Mouse (Mus musculus) kidney, embryonic 15.5 days (tissue): Measurements from ENCODE around the gene Tmem87b. TPM values are rescaled to one million over a fixed set of nuclear protein-coding genes. Genes with fewer than 3 reads are reported as not detected.

Source experiments
- ATAC-seq: fragments of 200-750 bp; cut with Nextera tagmentation; replicated peaks from 2 replicates; pipeline ENCODE4 v1.8.0; 2017; ENCODE audit warnings: moderate TSS enrichment; ENCODE audit not compliant: low FRiP score
- H3K27ac ChIP-seq: fragments of 300-500 bp; sonication (generic); 2 replicates; pipeline ENCODE4 v1.5.1; 2015; ENCODE audit warnings: mild to moderate bottlenecking, inconsistent platforms
- H3K27me3 ChIP-seq: fragments of 300-500 bp; sonication (generic); 2 replicates; pipeline ENCODE4 v1.6.1; 2015; ENCODE audit warnings: inconsistent platforms
- H3K36me3 ChIP-seq: fragments of 300-500 bp; sonication (generic); 2 replicates; pipeline ENCODE4 v1.6.1; 2015; ENCODE audit warnings: inconsistent platforms
- H3K4me1 ChIP-seq: fragments of 300-500 bp; sonication (generic); 2 replicates; pipeline ENCODE4 v1.6.1; 2015; ENCODE audit warnings: inconsistent platforms
- H3K4me2 ChIP-seq: fragments of 300-500 bp; sonication (generic); 2 replicates; pipeline ENCODE4 v1.6.1; 2015; ENCODE audit warnings: moderate library complexity, mild to moderate bottlenecking, inconsistent platforms
- H3K4me3 ChIP-seq: fragments of 300-500 bp; sonication (generic); replicated peaks from 2 replicates; pipeline ENCODE4 v1.5.1; 2015; ENCODE audit warnings: mild to moderate bottlenecking, inconsistent platforms
- H3K9ac ChIP-seq: fragments of 300-500 bp; sonication (generic); 2 replicates; pipeline ENCODE4 v1.6.1; 2015; ENCODE audit warnings: mild to moderate bottlenecking, inconsistent platforms
- H3K9me3 ChIP-seq: fragments of 300-500 bp; sonication (generic); replicated peaks from 2 replicates; pipeline ENCODE4 v1.6.1; 2016; ENCODE audit warnings: inconsistent platforms
- WGBS: fragments of 180-500 bp; shearing (Covaris S2); methylation state at CpG from one replicate; pipeline ENCODE4 v1.1.7; 2015; ENCODE audit warnings: mixed read lengths; 5-methylcytosine and 5-hydroxymethylcytosine counted together
- polyA plus RNA-seq: library from polyadenylated mRNA; unstranded; fragments of >200 nt; fragmentation: Nextera tagmentation; extraction: Ambion mirVana; gene quantifications from 2 replicates; pipeline ENCODE4 v1.2.1, GENCODE M21; 2015

The Tmem87b gene
- polyA plus RNA-seq, 1 experiment from 2014 or later: 32.6 TPM

GRCm38 (mm10) chr2:128903661-128904060 is 85.7 kb downstream of the Tmem87b start:
- 82% methylated on average over 3 of the region's 3 CpGs for WGBS
- H3K27me3 ChIP-seq: no peaks in the 10 kb centered on the region
- H3K9me3 ChIP-seq: peaks cover 7% of the 10 kb centered on the region
- no peak for ATAC-seq
- H3K27ac ChIP-seq: no peak overlapping the region
- H3K4me2 ChIP-seq: no peak overlapping the region
- no peak overlapping the region for H3K4me3 ChIP-seq
- H3K9ac ChIP-seq: no peak overlapping the region
- H3K4me1 ChIP-seq: no peaks in the 10 kb centered on the region
- no peaks in the 10 kb centered on the region for H3K36me3 ChIP-seq

Other genes starting within 250 kb of the Tmem87b start
- not detected in 2 replicates for gene Spdye4c, start 226.9 kb upstream of the Tmem87b start, polyA plus RNA-seq
- 63.2 and 69.6 TPM in 2 replicates for gene Anapc1, start 130.7 kb upstream of the Tmem87b start, polyA plus RNA-seq
- gene Mertk, start 119.2 kb upstream of the Tmem87b start, polyA plus RNA-seq: 11.5 and 11.7 TPM in 2 replicates
- gene Fbln7, start 44.9 kb downstream of the Tmem87b start, polyA plus RNA-seq: 5.1 and 6.2 TPM in 2 replicates
- gene Zc3h8, start 126.0 kb downstream of the Tmem87b start, polyA plus RNA-seq: 7.2 and 8.3 TPM in 2 replicates
- gene Zc3h6, start 149.3 kb downstream of the Tmem87b start, polyA plus RNA-seq: 1.2 and 1.7 TPM in 2 replicates
- 12.2 and 13.4 TPM in 2 replicates for gene Gm10762, start 149.6 kb downstream of the Tmem87b start, polyA plus RNA-seq
- 0.04 and 0.06 TPM in 2 replicates for gene Vinac1, start 230.1 kb downstream of the Tmem87b start, polyA plus RNA-seq
- 15.1 and 17.9 TPM in 2 replicates for gene Ttl, start 247.8 kb downstream of the Tmem87b start, polyA plus RNA-seq